Mouse (Mus musculus) MEL (cell line): Measurements from ENCODE around the gene Krtcap2. TPM values are rescaled to one million over a fixed set of nuclear protein-coding genes. Genes with fewer than 3 reads are reported as not detected.

Source experiments
- DNase-seq: peaks from one replicate; pipeline ENCODE4 v3.0.0; 2011; ENCODE audit warnings: low read depth, low spot score
- H3K27ac ChIP-seq: 2 replicates; pipeline ENCODE4 v1.5.1; 2012; ENCODE audit warnings: low read depth, mild to moderate bottlenecking, control low read depth, low read length, moderate library complexity; ENCODE audit not compliant: control insufficient read depth
- H3K27me3 ChIP-seq, 2 experiments: fragments of 150-350 bp in 1 of 2; sonication (generic) in 1 of 2; 2 replicates each; pipeline ENCODE4 v1.6.1; 2012; ENCODE audit warnings: low read length in 2 of 2, mild to moderate bottlenecking in 2 of 2, improper control_type of control experiment in 1 of 2, moderate library complexity in 1 of 2; ENCODE audit not compliant: insufficient read depth in 2 of 2, control insufficient read depth in 1 of 2
- H3K36me3 ChIP-seq, 2 experiments: 2 replicates each; pipeline ENCODE4 v1.6.1; 2012 to 2014; ENCODE audit warnings: low read length in 2 of 2, improper control_type of control experiment in 1 of 2, inconsistent platforms in 1 of 2, mild to moderate bottlenecking in 1 of 2; ENCODE audit not compliant: insufficient read depth in 2 of 2, control insufficient read depth in 1 of 2
- H3K4me1 ChIP-seq, 2 experiments: fragments of 150-350 bp in 1 of 2; sonication (generic) in 1 of 2; 2 replicates each; pipeline ENCODE4 v1.6.1; 2012; ENCODE audit warnings: low read length in 2 of 2, improper control_type of control experiment in 1 of 2, mild to moderate bottlenecking in 1 of 2; ENCODE audit not compliant: insufficient read depth in 2 of 2, control insufficient read depth in 1 of 2
- H3K4me3 ChIP-seq, 2 experiments: fragments of 150-350 bp in 1 of 2; sonication (generic) in 1 of 2; 2 replicates each; pipeline ENCODE4 v1.5.1; 2012; ENCODE audit warnings: low read depth in 2 of 2, low read length in 2 of 2, mild to moderate bottlenecking in 2 of 2, moderate library complexity in 2 of 2, control low read depth in 1 of 2, improper control_type of control experiment in 1 of 2; ENCODE audit not compliant: control insufficient read depth in 1 of 2, insufficient read depth in 1 of 2
- H3K79me2 ChIP-seq: 2 replicates; pipeline ENCODE4 v1.6.1; 2012; ENCODE audit warnings: mild to moderate bottlenecking, low read length, moderate library complexity; ENCODE audit not compliant: control insufficient read depth, poor library complexity, insufficient read depth
- H3K9ac ChIP-seq: 2 replicates; pipeline ENCODE4 v1.6.1; 2012; ENCODE audit warnings: low read depth, mild to moderate bottlenecking, control low read depth, low read length, moderate library complexity; ENCODE audit not compliant: control insufficient read depth, poor library complexity, severe bottlenecking
- H3K9me3 ChIP-seq: fragments of 150-350 bp; sonication (generic); replicated peaks from 2 replicates; pipeline ENCODE4 v1.6.1; 2012; ENCODE audit warnings: mild to moderate bottlenecking, low read length, improper control_type of control experiment, moderate library complexity; ENCODE audit not compliant: insufficient read depth
- BHLHE40 ChIP-seq: IDR thresholded peaks from 2 replicates; pipeline ENCODE4 v1.6.1; 2012; ENCODE audit warnings: low read depth, mild to moderate bottlenecking, inconsistent platforms, low read length, improper control_type of control experiment, borderline replicate concordance
- CTCF ChIP-seq, 3 experiments: IDR thresholded peaks in 2 of 3; conservative IDR thresholded peaks in 1 of 3; 2 replicates each; pipeline ENCODE4 v1.5.1; 2011 to 2012; ENCODE audit warnings: low read length in 3 of 3, low read depth in 2 of 3, mild to moderate bottlenecking in 2 of 3, improper control_type of control experiment in 1 of 3, inconsistent platforms in 1 of 3, mixed read lengths in 1 of 3, moderate library complexity in 1 of 3; ENCODE audit not compliant: control insufficient read depth in 1 of 3, insufficient read depth in 1 of 3, poor library complexity in 1 of 3, severe bottlenecking in 1 of 3
- ELF1 ChIP-seq: IDR thresholded peaks from 2 replicates; pipeline ENCODE4 v1.6.1; 2014; ENCODE audit warnings: low read depth, mild to moderate bottlenecking, inconsistent platforms, low read length, improper control_type of control experiment, moderate library complexity
- EP300 ChIP-seq, 2 experiments: IDR thresholded peaks; 2 replicates each; pipeline ENCODE4 v1.6.1; 2011; ENCODE audit warnings: improper control_type of control experiment in 2 of 2, low read length in 2 of 2, low read depth in 1 of 2, mild to moderate bottlenecking in 1 of 2
- ETS1 ChIP-seq: IDR thresholded peaks from 2 replicates; pipeline ENCODE4 v1.6.1; 2012; ENCODE audit warnings: low read depth, mild to moderate bottlenecking, inconsistent platforms, low read length, improper control_type of control experiment, moderate library complexity
- GABPA ChIP-seq: IDR thresholded peaks from 2 replicates; pipeline ENCODE4 v1.6.1; 2012; ENCODE audit warnings: low read depth, mild to moderate bottlenecking, inconsistent platforms, low read length, improper control_type of control experiment, moderate library complexity
- GATA1 ChIP-seq: IDR thresholded peaks from 2 replicates; pipeline ENCODE4 v1.6.1; 2011; ENCODE audit warnings: low read depth, low read length, improper control_type of control experiment
- HCFC1 ChIP-seq: IDR thresholded peaks from 2 replicates; pipeline ENCODE4 v1.6.1; 2012; ENCODE audit warnings: low read depth, mild to moderate bottlenecking, inconsistent platforms, low read length, improper control_type of control experiment, moderate library complexity
- KAT2A ChIP-seq: conservative IDR thresholded peaks from 2 replicates; pipeline ENCODE4 v1.6.1; 2012; ENCODE audit warnings: low read depth, low read length, improper control_type of control experiment, inconsistent platforms
- MAZ ChIP-seq: IDR thresholded peaks from 2 replicates; pipeline ENCODE4 v1.6.1; 2012; ENCODE audit warnings: low read depth, mild to moderate bottlenecking, inconsistent platforms, low read length, improper control_type of control experiment
- MEF2A ChIP-seq: IDR thresholded peaks from 2 replicates; pipeline ENCODE4 v1.6.1; 2014; ENCODE audit warnings: low read depth, mild to moderate bottlenecking, inconsistent platforms, low read length, improper control_type of control experiment; ENCODE audit not compliant: poor library complexity, insufficient replicate concordance, severe bottlenecking; ENCODE audit errors: extremely low read depth
- MXI1 ChIP-seq: IDR thresholded peaks from 2 replicates; pipeline ENCODE4 v1.6.1; 2011; ENCODE audit warnings: mild to moderate bottlenecking, low read depth, low read length, improper control_type of control experiment
- MYB ChIP-seq: IDR thresholded peaks from 2 replicates; pipeline ENCODE4 v1.6.1; 2011; ENCODE audit warnings: mild to moderate bottlenecking, low read depth, low read length, improper control_type of control experiment
- MYC ChIP-seq: IDR thresholded peaks from 2 replicates; pipeline ENCODE4 v1.6.1; 2011; ENCODE audit warnings: low read depth, mild to moderate bottlenecking, low read length, improper control_type of control experiment, moderate library complexity
- POLR2AphosphoS2 ChIP-seq: IDR thresholded peaks from 2 replicates; pipeline ENCODE4 v1.6.1; 2011; ENCODE audit warnings: low read length, improper control_type of control experiment
- RAD21 ChIP-seq: IDR thresholded peaks from 2 replicates; pipeline ENCODE4 v1.6.1; 2011; ENCODE audit warnings: mild to moderate bottlenecking, low read depth, low read length, improper control_type of control experiment
- SMC3 ChIP-seq: IDR thresholded peaks from 2 replicates; pipeline ENCODE4 v1.6.1; 2011; ENCODE audit warnings: low read depth, low read length, improper control_type of control experiment
- TBP ChIP-seq: IDR thresholded peaks from 2 replicates; pipeline ENCODE4 v1.8.0; 2011; ENCODE audit warnings: low read depth, low read length, improper control_type of control experiment
- TCF12 ChIP-seq: IDR thresholded peaks from 2 replicates; pipeline ENCODE4 v1.6.1; 2014; ENCODE audit warnings: low read depth, mild to moderate bottlenecking, inconsistent platforms, low read length, improper control_type of control experiment, moderate library complexity
- USF1 ChIP-seq: IDR thresholded peaks from 2 replicates; pipeline ENCODE4 v1.6.1; 2014; ENCODE audit warnings: low read depth, mild to moderate bottlenecking, inconsistent platforms, low read length, improper control_type of control experiment, moderate library complexity
- ZC3H11A ChIP-seq: IDR thresholded peaks from 2 replicates; pipeline ENCODE4 v1.6.1; 2012; ENCODE audit warnings: low read depth, mild to moderate bottlenecking, inconsistent platforms, low read length, improper control_type of control experiment
- ZMIZ1 ChIP-seq: IDR thresholded peaks from 2 replicates; pipeline ENCODE4 v1.6.1; 2012; ENCODE audit warnings: low read depth, mild to moderate bottlenecking, inconsistent platforms, low read length, improper control_type of control experiment, moderate library complexity
- ZNF384 ChIP-seq: IDR thresholded peaks from 2 replicates; pipeline ENCODE4 v1.6.1; 2012; ENCODE audit warnings: low read depth, mild to moderate bottlenecking, inconsistent platforms, low read length, improper control_type of control experiment
- polyA plus RNA-seq, 2 experiments: library from polyadenylated mRNA; stranded (reverse) in 1 of 2; unstranded in 1 of 2; fragments of >175 nt in 1 of 2; fragments of >200 nt in 1 of 2; gene quantifications; 2 replicates each; pipeline versions ENCODE4 v1.2.1 to v1.2.4; 2012; ENCODE audit warnings: low replicate concordance in 2 of 2, low read depth in 1 of 2; ENCODE audit not compliant: insufficient read length in 2 of 2, insufficient read depth in 1 of 2, missing spikeins in 1 of 2
- total RNA-seq: library from RNA; depleted of rRNA; stranded (reverse); fragments of 300-350 nt; gene quantifications from 2 replicates; pipeline ENCODE4 v1.2.3, GENCODE M21; 2012

The Krtcap2 gene
- total and polyA plus RNA-seq, 3 experiments, result 171 to 497 TPM; not detected in 1

GRCm38 (mm10) chr3:89277281-89278021, 31.7 kb downstream of the Krtcap2 start:
- Histone ChIP-seq H3K4me3 (no peak overlapping the region), H3K36me3 (no peaks in the 10 kb centered on the region), H3K79me2 (no peaks in the 10 kb centered on the region), H3K27ac (no peak overlapping the region), H3K9me3 (no peaks in the 10 kb centered on the region)
- no peak for DNase-seq
- no peak for TF ChIP-seq POLR2AphosphoS2
- no peak for TF ChIP-seq MYC
- no peak for TF ChIP-seq MAZ
- TF ChIP-seq GABPA, result no peak
- no peak for TF ChIP-seq BHLHE40
- TF ChIP-seq, all 39 proteins: peak for 0
- no peaks in the 10 kb centered on the region for H3K4me1 ChIP-seq
- peaks cover 27 to 36% of the 10 kb centered on the region in 2 experiments for H3K27me3 ChIP-seq
- no peak overlapping the region for H3K9ac ChIP-seq

- Histone ChIP-seq H3K4me1 (no peaks in the 10 kb centered on the region), H3K36me3 (no peaks in the 10 kb centered on the region), H3K27me3 (peaks cover 29 to 38% of the 10 kb centered on the region in 2 experiments), H3K9ac (no peak overlapping the region), H3K4me3 (no peak overlapping the region), H3K79me2 (no peaks in the 10 kb centered on the region), H3K27ac (no peak overlapping the region), H3K9me3 (no peaks in the 10 kb centered on the region)
- no peak for DNase-seq
- TF ChIP-seq ZNF384 (no peak), MAZ (no peak), EP300 (IDR thresholded peaks at IDR 0.05; ENCODE audit: low read depth in 1 of 2, low read length in 2 of 2) (no peak), ZC3H11A (no peak), MEF2A (no peak), GATA1 (no peak), GABPA (no peak), BHLHE40 (no peak), USF1 (no peak), ETS1 (no peak), TBP (no peak)
These were observed 32.3 kb downstream of the Krtcap2 start for GRCm38 (mm10) chr3:89278107-89278506.

GRCm38 (mm10) chr3:89278643-89279042, 32.9 kb downstream of the Krtcap2 start:
- no peaks in the 10 kb centered on the region for H3K9me3 ChIP-seq

More at GRCm38 (mm10) chr3:89278643-89279042, 32.9 kb downstream of the Krtcap2 start:
- Histone ChIP-seq H3K36me3 (no peaks in the 10 kb centered on the region), H3K4me3 (no peak overlapping the region), H3K27me3 (peaks cover 29 to 40% of the 10 kb centered on the region in 2 experiments), H3K9ac (no peak overlapping the region), H3K4me1 (no peaks in the 10 kb centered on the region), H3K27ac (no peak overlapping the region), H3K79me2 (no peaks in the 10 kb centered on the region)
- no peak for DNase-seq
- TF ChIP-seq RAD21 (no peak), ZMIZ1 (no peak), ETS1 (no peak), MYC (no peak), MYB (no peak), KAT2A (no peak), MEF2A (no peak), EP300 (IDR thresholded peaks at IDR 0.05; ENCODE audit: low read depth in 1 of 2, low read length in 2 of 2) (no peak), CTCF (IDR thresholded peaks at IDR 0.05 in 2 of 3, conservative IDR thresholded peaks at IDR 0.05 in 1 of 3; ENCODE audit: control insufficient read depth in 1 of 3, insufficient read depth in 1 of 3, low read depth in 2 of 3, low read length in 3 of 3, poor library complexity in 1 of 3, severe bottlenecking in 1 of 3) (no peak), TCF12 (no peak), HCFC1 (no peak), ELF1 (no peak), MXI1 (no peak), SMC3 (no peak)
